Mouse (Mus musculus) brain, adult 2 months (tissue): ENCODE measurements at regions not wholly inside any gene's neighbourhood (a gene's known extent, or its start where the extent isn't known, plus 50 kb on each side); places are given as distances from the start of the nearest gene placed in this dataset.

Experiments used
- DNase-seq: peaks from one replicate; pipeline ENCODE4 v3.0.0; 2011; ENCODE audit warnings: low read depth, low spot score

- no peak for DNase-seq
Measured at GRCm38 (mm10) chr2:170258367-170258766, 110.5 kb upstream of the Zfp217 start.

- no peak for DNase-seq
Measured at GRCm38 (mm10) chr2:170257671-170258235, 109.8 kb upstream of the Zfp217 start.

GRCm38 (mm10) chr2:170255997-170256396 is 108.1 kb upstream of the Zfp217 start:
- DNase-seq, result no peak

- DNase-seq, result no peak
Measured at GRCm38 (mm10) chr2:170255533-170255932, 107.6 kb upstream of the Zfp217 start.

- DNase-seq, result no peak
Measured at GRCm38 (mm10) chr2:170253681-170254440, 106.0 kb upstream of the Zfp217 start.

- peak; percentile 34 for DNase-seq
Measured at GRCm38 (mm10) chr2:170252255-170253034, 104.5 kb upstream of the Zfp217 start.

- no peak for DNase-seq
Measured at GRCm38 (mm10) chr2:170250680-170251079, 102.8 kb upstream of the Zfp217 start.

- peak; percentile 90 for DNase-seq
Measured at GRCm38 (mm10) chr2:170247702-170248445, 100.0 kb upstream of the Zfp217 start.

GRCm38 (mm10) chr2:170245637-170246341 is 97.9 kb upstream of the Zfp217 start:
- DNase-seq, result peak; percentile 20

GRCm38 (mm10) chr2:170244108-170244507 is 96.2 kb upstream of the Zfp217 start:
- no peak for DNase-seq

GRCm38 (mm10) chr2:170237959-170238358 is 90.1 kb upstream of the Zfp217 start:
- no peak for DNase-seq

- no peak for DNase-seq
Measured at GRCm38 (mm10) chr2:170233426-170233825, 85.5 kb upstream of the Zfp217 start.

- DNase-seq, result no peak
Measured at GRCm38 (mm10) chr2:170229461-170230080, 81.7 kb upstream of the Zfp217 start.

- DNase-seq, result no peak
Measured at GRCm38 (mm10) chr2:170228318-170228994, 80.6 kb upstream of the Zfp217 start.

- DNase-seq, result no peak
Measured at GRCm38 (mm10) chr2:170223872-170224271, 76.0 kb upstream of the Zfp217 start.

- DNase-seq, result peak; percentile 33
Measured at GRCm38 (mm10) chr2:170222819-170223218, 74.9 kb upstream of the Zfp217 start.

- no peak for DNase-seq
Measured at GRCm38 (mm10) chr2:170221994-170222535, 74.2 kb upstream of the Zfp217 start.

- peak; percentile 52 for DNase-seq
Measured at GRCm38 (mm10) chr2:170220871-170221369, 73.0 kb upstream of the Zfp217 start.

GRCm38 (mm10) chr2:170220443-170220842 is 72.5 kb upstream of the Zfp217 start:
- DNase-seq, result no peak
